Mouse (Mus musculus) stomach, embryonic 14.5 days (tissue): Measurements from ENCODE around the gene Slc17a2. TPM values are rescaled to one million over a fixed set of nuclear protein-coding genes. Genes with fewer than 3 reads are reported as not detected.

Experiments used
- ATAC-seq: fragments of 200-750 bp; cut with Nextera tagmentation; 2 replicates; pipeline ENCODE4 v1.8.0; 2017; ENCODE audit warnings: low read depth, moderate TSS enrichment; ENCODE audit not compliant: insufficient number of reproducible peaks, insufficient read depth, low FRiP score
- H3K27ac ChIP-seq: fragments of 300-500 bp; sonication (generic); 2 replicates; pipeline ENCODE4 v1.5.1; 2014; ENCODE audit warnings: mild to moderate bottlenecking, low read length, moderate library complexity, mixed read lengths
- H3K27me3 ChIP-seq: fragments of 300-500 bp; sonication (generic); 2 replicates; pipeline ENCODE4 v1.6.1; 2014; ENCODE audit warnings: low read length, control low read depth, mixed read lengths; ENCODE audit not compliant: control insufficient read depth, insufficient read depth
- H3K36me3 ChIP-seq: fragments of 300-500 bp; sonication (generic); 2 replicates; pipeline ENCODE4 v1.6.1; 2014; ENCODE audit warnings: mild to moderate bottlenecking, control low read depth, low read length, moderate library complexity, mixed read lengths; ENCODE audit not compliant: control insufficient read depth, insufficient read depth
- H3K4me1 ChIP-seq: fragments of 300-500 bp; sonication (generic); 2 replicates; pipeline ENCODE4 v1.6.1; 2014; ENCODE audit warnings: low read length, control low read depth, mixed read lengths; ENCODE audit not compliant: control insufficient read depth, insufficient read depth
- H3K4me2 ChIP-seq: fragments of 300-500 bp; sonication (generic); replicated peaks from 2 replicates; pipeline ENCODE4 v1.6.1; 2014; ENCODE audit warnings: low read depth, low read length, control low read depth
- H3K4me3 ChIP-seq: fragments of 300-500 bp; sonication (generic); 2 replicates; pipeline ENCODE4 v1.5.1; 2014; ENCODE audit warnings: low read depth, low read length, control low read depth
- H3K9ac ChIP-seq: fragments of 300-500 bp; sonication (generic); replicated peaks from 2 replicates; pipeline ENCODE4 v1.6.1; 2014; ENCODE audit warnings: low read depth, mild to moderate bottlenecking, control low read depth, low read length, moderate library complexity, mixed read lengths
- H3K9me3 ChIP-seq: fragments of 300-500 bp; sonication (generic); 2 replicates; pipeline ENCODE4 v1.6.1; 2016; ENCODE audit warnings: low read depth, low read length, control low read depth; ENCODE audit not compliant: control insufficient read depth
- WGBS: fragments of 180-500 bp; shearing (Covaris S2); extraction: QIAGEN DNeasy Blood & Tissue Kit; methylation state at CpG from one replicate; pipeline ENCODE4 v1.1.7; 2014; 5-methylcytosine and 5-hydroxymethylcytosine counted together
- polyA plus RNA-seq: library from polyadenylated mRNA; unstranded; fragments of >200 nt; fragmentation: Nextera tagmentation; extraction: Ambion mirVana; gene quantifications from 2 replicates; pipeline ENCODE4 v1.2.1, GENCODE M21; 2014

The Slc17a2 gene
- polyA plus RNA-seq, 1 experiment from 2014 or later = 0.13 TPM

GRCm38 (mm10) chr13:23873141-23873540 lies 66.3 kb downstream of the Slc17a2 start:
- H3K4me3 ChIP-seq = no peak overlapping the region
- no peak overlapping the region for H3K27ac ChIP-seq
- no peak overlapping the region for H3K4me2 ChIP-seq
- H3K4me1 ChIP-seq = no peaks in the 10 kb centered on the region
- no peak overlapping the region for H3K9ac ChIP-seq
- no peaks in the 10 kb centered on the region for H3K9me3 ChIP-seq
- ATAC-seq = no peak
- WGBS = 63% methylated on average over 5 of the region's 5 CpGs
- no peaks in the 10 kb centered on the region for H3K36me3 ChIP-seq
- H3K27me3 ChIP-seq = no peaks in the 10 kb centered on the region

Other genes with a start within 250 kb of the Slc17a2 start
- gene Hist1h3e, start 244.6 kb upstream of the Slc17a2 start, polyA plus RNA-seq = 10.2 and 10.3 TPM in 2 replicates
- gene Hist1h2ae, start 235.8 kb upstream of the Slc17a2 start, polyA plus RNA-seq = 92.6 and 109 TPM in 2 replicates
- gene Hist1h2bg, start 235.6 kb upstream of the Slc17a2 start, polyA plus RNA-seq = 11.0 and 12.6 TPM in 2 replicates
- gene Hist1h2bf, start 232.8 kb upstream of the Slc17a2 start, polyA plus RNA-seq = 7.1 and 7.3 TPM in 2 replicates
- gene Hist1h2ad, start 232.6 kb upstream of the Slc17a2 start, polyA plus RNA-seq = 4.1 and 6.2 TPM in 2 replicates
- gene Hist1h3d, start 231.2 kb upstream of the Slc17a2 start, polyA plus RNA-seq = 11.2 and 16.2 TPM in 2 replicates
- gene Hist1h4d, start 225.4 kb upstream of the Slc17a2 start, polyA plus RNA-seq = 99.6 and 119 TPM in 2 replicates
- 2.7 and 2.8 TPM in 2 replicates for gene Hist1h2be, start 185.9 kb upstream of the Slc17a2 start, polyA plus RNA-seq
- gene Hist1h1e, start 184.4 kb upstream of the Slc17a2 start, polyA plus RNA-seq = 17.5 and 18.7 TPM in 2 replicates
- 2.4 and 3.2 TPM in 2 replicates for gene Hist1h2ac, start 123.0 kb upstream of the Slc17a2 start, polyA plus RNA-seq
- 58.8 and 65.1 TPM in 2 replicates for gene Hist1h2bc, start 122.8 kb upstream of the Slc17a2 start, polyA plus RNA-seq
- gene Hist1h1t, start 111.2 kb upstream of the Slc17a2 start, polyA plus RNA-seq = not detected in 2 replicates
- 7.2 and 9.6 TPM in 2 replicates for gene Hist1h4c, start 108.5 kb upstream of the Slc17a2 start, polyA plus RNA-seq
- 6.1 and 6.8 TPM in 2 replicates for gene Hfe, start 96.1 kb upstream of the Slc17a2 start, polyA plus RNA-seq
- 38.5 and 39.4 TPM in 2 replicates for gene Hist1h1c, start 68.2 kb upstream of the Slc17a2 start, polyA plus RNA-seq
- 6.1 and 8.4 TPM in 2 replicates for gene Hist1h3c, start 61.4 kb upstream of the Slc17a2 start, polyA plus RNA-seq
- 2.0 and 2.1 TPM in 2 replicates for gene Hist1h2bb, start 60.3 kb upstream of the Slc17a2 start, polyA plus RNA-seq
- gene Hist1h2ab, start 55.9 kb upstream of the Slc17a2 start, polyA plus RNA-seq = 38.8 and 50.2 TPM in 2 replicates
- 11.1 and 11.8 TPM in 2 replicates for gene Hist1h3b, start 54.7 kb upstream of the Slc17a2 start, polyA plus RNA-seq
- gene Hist1h4b, start 50.0 kb upstream of the Slc17a2 start, polyA plus RNA-seq = 2.5 and 3.3 TPM in 2 replicates
- gene Hist1h4a, start 45.8 kb upstream of the Slc17a2 start, polyA plus RNA-seq = not detected in 2 replicates
- gene Hist1h3a, start 44.6 kb upstream of the Slc17a2 start, polyA plus RNA-seq = 6.1 and 6.5 TPM in 2 replicates
- gene Hist1h1a, start 43.3 kb upstream of the Slc17a2 start, polyA plus RNA-seq = 2.4 and 3.6 TPM in 2 replicates
- gene Trim38, start 37.1 kb upstream of the Slc17a2 start, polyA plus RNA-seq = not detected in 2 replicates
- not detected in 2 replicates for gene Slc17a3, start 32.4 kb downstream of the Slc17a2 start, polyA plus RNA-seq
- not detected in 2 replicates for gene Slc17a1, start 60.8 kb downstream of the Slc17a2 start, polyA plus RNA-seq
- 0.53 and 0.85 TPM in 2 replicates for gene Slc17a4, start 108.0 kb downstream of the Slc17a2 start, polyA plus RNA-seq
- gene Hist1h2ba, start 127.2 kb downstream of the Slc17a2 start, polyA plus RNA-seq = not detected in 2 replicates
- gene Hist1h2aa, start 127.5 kb downstream of the Slc17a2 start, polyA plus RNA-seq = not detected in 2 replicates
- 0.98 and 1.7 TPM in 2 replicates for gene Scgn, start 184.2 kb downstream of the Slc17a2 start, polyA plus RNA-seq